Mouse (Mus musculus) bone marrow macrophage, adult 2 months (primary cell): ENCODE results near the gene Gm28042. TPM values are rescaled to one million over a fixed set of nuclear protein-coding genes. Genes with fewer than 3 reads are reported as not detected.

Experiments
- H3K27ac ChIP-seq: 2 replicates; pipeline ENCODE4 v1.5.1; 2012; ENCODE audit warnings: low read depth, low read length; ENCODE audit not compliant: insufficient read depth
- H3K4me1 ChIP-seq: 2 replicates; pipeline ENCODE4 v1.6.1; 2012; ENCODE audit warnings: low read length; ENCODE audit not compliant: control insufficient read depth, insufficient read depth
- H3K4me3 ChIP-seq: 2 replicates; pipeline ENCODE4 v1.5.1; 2012; ENCODE audit warnings: mild to moderate bottlenecking, low read length, moderate library complexity; ENCODE audit not compliant: insufficient read depth
- CTCF ChIP-seq: IDR thresholded peaks from 2 replicates; pipeline ENCODE4 v1.5.1; 2012; ENCODE audit warnings: low read depth, mild to moderate bottlenecking, low read length, moderate library complexity
- POLR2A ChIP-seq: IDR thresholded peaks from 2 replicates; pipeline ENCODE4 v1.6.1; 2012; ENCODE audit warnings: mild to moderate bottlenecking, low read depth, low read length, borderline replicate concordance
- polyA plus RNA-seq: library from polyadenylated mRNA; stranded (reverse); fragments of >200 nt; gene quantifications from 2 replicates; pipeline ENCODE4 v1.2.4, GENCODE M21; 2012; ENCODE audit not compliant: missing spikeins, insufficient read depth, insufficient read length

Gm28042 gene
- polyA plus RNA-seq, 1 experiment: 0.25 TPM

- 0 out of 2 replicates have a peak, but pooled peaks cover 2% of the 10 kb centered on the region for H3K4me1 ChIP-seq
- no peak overlapping the region for H3K27ac ChIP-seq
- H3K4me3 ChIP-seq: no peak overlapping the region
- TF ChIP-seq CTCF: no peak
- no peak for TF ChIP-seq POLR2A
These were observed 42.2 kb downstream of the Gm28042 start for GRCm38 (mm10) chr2:120069466-120069990.

GRCm38 (mm10) chr2:120074096-120074495, 46.8 kb downstream of the Gm28042 start:
- TF ChIP-seq POLR2A (no peak), CTCF (no peak)
- H3K27ac ChIP-seq: no peak overlapping the region

DNA sequence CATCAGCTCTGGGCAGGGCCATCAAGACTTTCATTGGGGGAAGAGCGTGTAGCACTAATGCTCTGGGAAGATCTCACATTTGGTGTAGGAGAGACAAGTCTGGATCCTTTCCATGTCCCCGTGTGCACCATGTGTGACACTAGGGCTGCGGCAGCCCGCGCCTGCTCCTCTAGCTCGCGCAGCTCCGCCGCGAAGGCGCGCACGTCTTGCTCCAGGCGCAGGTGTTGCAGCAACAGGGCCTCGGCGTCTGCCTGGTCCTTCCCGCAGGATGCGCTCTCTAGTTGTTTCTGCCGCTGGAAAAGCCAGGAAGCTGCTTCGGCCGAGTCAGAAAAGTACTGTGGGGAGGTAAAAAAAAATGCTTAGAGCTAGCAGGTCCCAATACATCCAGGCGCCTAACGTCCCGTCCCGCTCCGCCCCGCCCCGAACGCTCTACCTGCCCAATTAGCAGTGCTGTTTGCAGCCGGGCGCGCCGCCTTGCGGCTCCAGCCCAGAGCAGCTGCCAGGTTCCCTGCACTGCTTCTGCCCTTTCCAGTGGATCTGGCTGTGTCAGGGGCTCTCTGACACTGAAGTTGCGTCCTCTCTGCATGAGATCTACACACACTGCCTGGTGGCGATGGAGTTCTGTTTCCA, 48.9 kb downstream of the Gm28042 start:
- Histone ChIP-seq H3K27ac (no peak overlapping the region), H3K4me3 (peak overlapping the region; percentile 9; the same call in 1 of the 2 replicates), H3K4me1 (0 out of 2 replicates have a peak, but pooled peaks cover 2% of the 10 kb centered on the region)
- TF ChIP-seq CTCF (no peak), POLR2A (no peak)

More at GRCm38 (mm10) chr2:120074096-120074495, 46.8 kb downstream of the Gm28042 start:
- Histone ChIP-seq H3K4me3 (no peak overlapping the region), H3K4me1 (0 out of 2 replicates have a peak, but pooled peaks cover 2% of the 10 kb centered on the region)

DNA sequence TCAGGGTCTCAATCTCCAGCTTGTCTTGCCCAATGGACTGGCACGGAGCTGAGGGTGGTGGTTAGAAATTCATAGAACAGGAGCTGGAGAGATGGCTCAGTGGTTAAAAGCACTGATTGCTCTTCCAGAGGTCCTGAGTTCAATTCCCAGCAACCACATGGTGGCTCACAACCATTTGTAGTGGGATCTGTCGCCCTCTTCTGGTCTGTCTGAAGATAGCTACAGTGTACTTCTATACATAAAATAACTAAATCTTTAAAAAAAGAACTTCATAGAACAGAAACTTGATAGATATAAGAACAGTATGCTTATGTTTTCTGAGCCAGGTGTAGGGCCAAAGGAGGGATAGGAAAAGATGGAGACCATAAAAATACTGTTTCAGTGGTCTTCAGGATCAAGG, 55.1 kb downstream of the Gm28042 start:
- Histone ChIP-seq H3K4me1 (peaks cover 2% of the 10 kb centered on the region; the same call in 1 of the 2 replicates), H3K27ac (no peak overlapping the region), H3K4me3 (no peak overlapping the region)
- no peak for TF ChIP-seq CTCF
- no peak for TF ChIP-seq POLR2A

- H3K27ac ChIP-seq: no peak overlapping the region
- TF ChIP-seq CTCF: 0 out of 2 replicates have a peak, but pooled peaks have one; percentile 27
- no peak for TF ChIP-seq POLR2A
These were observed 57.5 kb downstream of the Gm28042 start for GRCm38 (mm10) chr2:120084593-120085361.

DNA sequence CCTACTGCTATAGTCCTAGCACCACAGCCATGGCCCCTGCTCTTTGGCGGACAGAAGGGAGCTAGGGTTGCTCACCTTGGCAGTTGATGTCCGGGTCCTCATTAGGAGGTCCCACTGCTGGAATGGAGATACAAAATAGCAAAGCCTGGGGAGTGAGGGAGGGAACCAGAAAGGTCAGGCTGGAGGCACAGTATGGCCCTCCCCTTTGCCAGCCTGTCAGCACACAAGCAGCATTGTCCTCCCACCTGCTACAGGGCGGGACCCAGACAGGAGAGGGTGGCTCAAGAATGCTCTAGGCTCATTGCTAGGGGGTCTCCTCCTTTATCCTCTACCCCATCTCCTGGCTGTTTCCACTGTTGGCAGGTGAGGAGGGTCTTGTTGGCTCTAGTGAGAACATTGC, 58.7 kb downstream of the Gm28042 start:
- TF ChIP-seq CTCF (no peak), POLR2A (no peak)
- no peak overlapping the region for H3K4me3 ChIP-seq
- H3K4me1 ChIP-seq: peaks cover 2% of the 10 kb centered on the region; the same call in 1 of the 2 replicates

More at GRCm38 (mm10) chr2:120084593-120085361, 57.5 kb downstream of the Gm28042 start:
- Histone ChIP-seq H3K4me1 (peaks cover 2% of the 10 kb centered on the region; the same call in 1 of the 2 replicates), H3K4me3 (no peak overlapping the region)

GRCm38 (mm10) chr2:120087391-120087790, 60.1 kb downstream of the Gm28042 start:
- no peak for TF ChIP-seq POLR2A
- Histone ChIP-seq H3K27ac (no peak overlapping the region), H3K4me3 (no peak overlapping the region), H3K4me1 (peaks cover 2% of the 10 kb centered on the region; the same call in 1 of the 2 replicates)

More for the DNA sequence above, 58.7 kb downstream of the Gm28042 start:
- no peak overlapping the region for H3K27ac ChIP-seq

GRCm38 (mm10) chr2:120087897-120088296, 60.6 kb downstream of the Gm28042 start:
- TF ChIP-seq CTCF (no peak), POLR2A (no peak)

DNA sequence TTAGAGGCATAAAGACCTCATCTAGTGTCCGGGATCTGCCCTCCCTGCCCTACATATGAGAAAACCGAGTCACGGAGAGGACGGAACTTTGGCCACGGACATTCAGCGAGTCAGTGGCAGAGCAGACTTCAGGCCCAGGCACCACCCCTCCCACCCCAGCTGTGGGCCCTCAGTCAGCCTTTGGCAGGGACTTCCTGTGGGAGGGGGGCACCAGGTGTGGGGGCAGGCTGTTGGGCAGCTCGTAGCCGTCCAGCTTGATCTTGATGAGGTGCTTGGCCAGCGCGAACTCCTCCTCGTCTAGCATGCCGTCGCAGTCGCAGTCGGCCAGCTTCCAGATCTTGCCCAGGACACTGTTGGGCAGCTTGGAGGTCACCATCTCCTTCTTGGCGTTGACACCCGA, 63.7 kb downstream of the Gm28042 start:
- Histone ChIP-seq H3K4me1 (peaks cover 18% of the 10 kb centered on the region), H3K4me3 (no peak overlapping the region), H3K27ac (no peak overlapping the region)
- TF ChIP-seq POLR2A (no peak), CTCF (no peak)

More at GRCm38 (mm10) chr2:120087897-120088296, 60.6 kb downstream of the Gm28042 start:
- Histone ChIP-seq H3K4me1 (peaks cover 2% of the 10 kb centered on the region; the same call in 1 of the 2 replicates), H3K4me3 (no peak overlapping the region), H3K27ac (no peak overlapping the region)

Other genes starting within 250 kb of the Gm28042 start
- gene Rpap1, start 240.0 kb upstream of the Gm28042 start, polyA plus RNA-seq: 9.7 and 10.6 TPM in 2 replicates
- gene Tyro3, start 229.8 kb upstream of the Gm28042 start, polyA plus RNA-seq: not detected in 2 replicates
- gene Mga, start 130.3 kb upstream of the Gm28042 start, polyA plus RNA-seq: 30.3 and 30.8 TPM in 2 replicates
- 5.4 and 7.5 TPM in 2 replicates for gene Mapkbp1, start 54.8 kb upstream of the Gm28042 start, polyA plus RNA-seq
- 2.4 and 2.8 TPM in 2 replicates for gene Jmjd7, start within 50 bp of the Gm28042 start, polyA plus RNA-seq
- gene Pla2g4b, start 5.9 kb downstream of the Gm28042 start, polyA plus RNA-seq: 1.3 and 1.4 TPM in 2 replicates
- 327 and 347 TPM in 2 replicates for gene Ehd4, start 127.1 kb downstream of the Gm28042 start, polyA plus RNA-seq
- not detected in 2 replicates for gene Pla2g4e, start 217.8 kb downstream of the Gm28042 start, polyA plus RNA-seq